Mouse (Mus musculus) frontal cortex, adult (tissue): ENCODE data around the gene Nxf1.
"Not testable (repeated sequence)": the region's sequence is repeated elsewhere in the genome, so short reads cannot be mapped to it uniquely, and the experiment has no call there.

Source experiments
- ATAC-seq: cut with Nextera tagmentation; 2 replicates; pipeline ENCODE4 v1.9.2; 2017; ENCODE audit warnings: mild to moderate bottlenecking, moderate library complexity, mixed read lengths; ENCODE audit not compliant: low TSS enrichment

The Nxf1 gene

GRCm38 (mm10) chr19:8724392-8724791 lies 32.5 kb upstream of the Nxf1 start:
- ATAC-seq, result no peak

DNA sequence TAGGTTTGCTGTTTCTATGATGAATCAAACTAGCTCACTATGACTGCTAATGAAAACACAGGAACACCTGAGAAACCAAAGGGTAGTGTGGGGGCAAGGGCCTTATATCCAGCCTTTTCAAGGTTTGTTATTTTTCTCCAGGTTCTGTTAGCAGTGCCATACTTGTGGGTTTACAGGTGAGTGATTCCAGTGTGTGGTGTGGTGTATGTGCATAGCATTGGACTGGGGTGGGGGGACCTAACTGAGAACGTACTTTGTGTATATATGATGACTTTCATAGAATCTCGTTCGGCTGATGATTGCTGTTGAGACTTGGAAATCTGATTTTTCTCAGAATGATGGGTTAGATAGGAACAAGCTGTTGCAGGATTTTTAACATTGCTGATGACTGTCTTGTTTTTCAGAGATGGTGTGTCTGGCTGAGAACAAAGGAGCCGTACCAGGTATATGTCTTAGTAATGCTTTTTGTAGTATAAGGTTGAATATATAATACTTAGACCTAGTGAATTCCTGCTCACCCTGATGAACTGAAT lies 31.7 kb upstream of the Nxf1 start:
- ATAC-seq, result no peak

- ATAC-seq, result no peak
Observed at GRCm38 (mm10) chr19:8726609-8727390, 30.1 kb upstream of the Nxf1 start.

GRCm38 (mm10) chr19:8727495-8728114 lies 29.3 kb upstream of the Nxf1 start:
- ATAC-seq, result no peak

GRCm38 (mm10) chr19:8728335-8729099 lies 28.4 kb upstream of the Nxf1 start:
- not testable (repeated sequence) for ATAC-seq

DNA sequence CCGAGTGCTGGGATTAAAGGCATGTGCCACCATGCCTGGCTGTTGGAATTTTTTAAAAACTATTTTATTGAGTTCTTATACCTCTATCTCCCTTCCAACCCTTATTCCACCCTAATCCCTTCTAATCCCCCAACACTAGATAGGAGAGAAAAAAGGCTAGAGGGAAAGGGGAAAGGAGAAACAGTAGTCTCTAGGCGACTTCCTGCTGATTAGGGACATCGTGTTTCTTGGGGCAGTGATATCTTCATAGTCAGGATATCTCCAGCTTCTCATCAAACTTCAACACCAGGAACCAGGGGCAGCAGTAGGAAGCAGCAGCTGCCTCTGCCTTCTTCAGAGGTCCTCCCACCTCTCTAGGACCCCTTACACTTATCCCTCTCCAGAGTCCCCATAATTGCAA lies 22.5 kb upstream of the Nxf1 start:
- no peak for ATAC-seq

GRCm38 (mm10) chr19:8735389-8736159 lies 21.3 kb upstream of the Nxf1 start, which contains the start of gene Wdr74:
Wdr74 (plus strand) TSS chr19:8735827.
- ATAC-seq, result peak; percentile 90

DNA sequence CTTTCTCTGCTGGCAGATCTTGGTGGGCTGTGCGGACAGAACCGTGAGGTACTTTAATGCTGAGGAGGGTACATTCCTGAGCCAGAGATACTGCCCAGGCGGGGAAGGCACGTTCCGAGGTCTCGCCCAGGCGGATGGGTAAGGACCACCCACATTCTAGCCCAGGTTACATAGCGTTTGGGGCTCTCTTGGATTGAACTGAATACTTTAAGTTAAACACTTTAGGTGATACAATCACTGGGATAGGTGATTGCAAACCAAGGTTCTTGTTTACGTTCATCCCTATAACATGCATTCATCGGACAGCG lies 20.8 kb upstream of the Nxf1 start:
- ATAC-seq, result no peak

GRCm38 (mm10) chr19:8738911-8739310 lies 18.0 kb upstream of the Nxf1 start:
- ATAC-seq, result no peak

GRCm38 (mm10) chr19:8739646-8740045 lies 17.2 kb upstream of the Nxf1 start:
- no peak for ATAC-seq

DNA sequence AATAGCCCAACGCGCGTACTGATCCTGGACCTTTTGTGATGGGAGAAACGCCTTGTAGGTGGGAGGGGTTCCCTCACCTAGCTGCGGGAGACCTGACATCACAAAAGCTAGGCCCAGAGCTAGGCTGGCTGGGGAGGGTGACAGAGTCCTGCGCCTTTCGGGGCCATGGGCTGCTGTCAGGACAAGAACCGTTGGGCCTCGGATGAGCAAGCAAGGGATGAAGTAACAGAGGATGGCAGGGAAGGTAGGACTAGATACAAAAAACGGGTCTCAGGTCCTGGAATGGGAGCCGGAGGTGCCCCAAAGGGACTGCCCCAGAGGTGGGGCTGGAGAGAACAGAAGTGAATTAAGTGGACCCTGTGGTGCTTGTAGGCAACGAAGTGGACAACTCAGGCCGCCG lies 16.3 kb upstream of the Nxf1 start, which contains the start of gene 1700092M07Rik:
Gene 1700092M07Rik, plus strand, starts transcription at position 116 of the 400 bp plus-strand sequence.
- no peak for ATAC-seq

DNA sequence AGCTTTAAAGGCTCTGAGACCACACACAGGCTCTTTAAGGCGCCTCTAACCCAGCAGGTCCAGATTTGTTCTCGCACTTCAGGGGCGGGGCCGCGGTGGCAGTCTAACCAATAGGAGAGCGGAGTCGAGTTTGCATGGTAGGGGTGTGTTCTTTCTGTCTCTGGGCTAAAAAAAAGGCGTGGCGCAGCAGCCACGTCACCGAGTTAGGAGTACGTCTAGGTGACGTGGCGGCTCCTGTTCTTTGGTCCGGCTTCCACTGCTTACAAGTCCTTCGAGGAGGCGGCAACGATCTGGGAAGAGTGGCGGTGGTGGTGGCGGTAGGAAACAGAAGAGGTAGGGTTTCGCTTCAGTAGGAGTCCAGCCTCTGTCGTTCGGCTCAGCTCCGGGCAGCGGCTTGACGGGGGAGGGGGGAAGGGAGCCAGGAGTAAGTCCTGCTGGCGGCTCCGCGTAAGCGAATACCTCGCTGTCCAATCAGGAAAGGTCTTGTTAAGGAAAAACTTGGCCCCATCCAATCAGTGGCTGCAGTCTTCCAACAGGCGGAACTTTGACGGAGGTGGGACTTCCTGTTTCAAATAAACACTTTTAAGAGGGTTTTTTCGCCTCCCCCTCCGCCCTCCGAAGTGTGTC lies 15.5 kb upstream of the Nxf1 start, which contains the start of gene Stx5a:
Gene Stx5a, plus strand, starts transcription at position 171 of the 627 bp plus-strand sequence.
- ATAC-seq, result peak; percentile 98

- no peak for ATAC-seq
Observed at GRCm38 (mm10) chr19:8742176-8742575, 14.7 kb upstream of the Nxf1 start.

DNA sequence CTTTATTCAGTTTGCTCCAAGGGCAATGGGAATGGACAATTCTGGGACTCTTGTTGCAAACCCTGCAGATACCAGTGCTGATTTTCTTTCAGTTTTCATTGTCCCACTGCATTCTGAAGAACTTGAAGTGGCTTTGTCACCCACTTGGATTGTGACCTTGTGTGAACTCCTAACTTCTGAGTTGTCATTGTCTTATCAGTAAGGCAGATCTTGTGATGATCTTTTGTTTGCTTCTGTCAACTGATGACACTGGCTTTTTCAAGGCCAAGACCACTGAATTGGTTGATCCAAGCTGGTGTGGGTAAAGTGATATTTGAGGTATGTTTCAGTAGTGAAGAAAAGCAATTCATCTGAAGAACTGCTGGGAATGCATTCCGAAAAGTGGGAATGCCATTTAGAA lies 11.5 kb upstream of the Nxf1 start:
- ATAC-seq, result no peak

- ATAC-seq, result no peak
Observed at GRCm38 (mm10) chr19:8747368-8747767, 9.5 kb upstream of the Nxf1 start.

- no peak for ATAC-seq
Observed at GRCm38 (mm10) chr19:8755652-8756051, 1.2 kb upstream of the Nxf1 start.

DNA sequence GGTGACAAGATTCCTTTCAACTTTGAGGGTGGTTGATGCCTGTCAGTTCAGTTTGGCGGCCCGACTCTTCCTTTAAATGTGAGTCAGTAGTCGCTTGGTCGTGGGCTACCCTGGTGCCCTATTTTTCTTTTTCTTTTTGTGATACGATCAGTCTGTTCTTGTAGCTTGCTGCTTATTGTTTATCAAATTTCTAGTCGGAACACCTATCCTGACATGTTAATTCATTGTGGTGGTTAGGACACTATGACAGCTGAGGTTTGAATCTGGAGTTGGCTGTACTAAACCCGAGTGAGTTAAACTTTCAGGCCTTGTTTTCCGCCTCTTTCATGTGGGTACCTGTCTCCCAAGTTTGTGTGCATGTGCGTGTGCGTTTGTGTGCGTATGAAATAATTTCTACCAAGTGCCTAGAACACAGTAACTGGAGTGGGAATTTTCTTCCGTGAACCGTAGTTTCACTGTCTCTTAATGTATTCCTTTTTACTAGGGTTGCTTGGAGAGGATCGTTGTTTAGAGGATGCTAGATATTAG lies 662 bp downstream of the Nxf1 start:
- no peak for ATAC-seq

DNA sequence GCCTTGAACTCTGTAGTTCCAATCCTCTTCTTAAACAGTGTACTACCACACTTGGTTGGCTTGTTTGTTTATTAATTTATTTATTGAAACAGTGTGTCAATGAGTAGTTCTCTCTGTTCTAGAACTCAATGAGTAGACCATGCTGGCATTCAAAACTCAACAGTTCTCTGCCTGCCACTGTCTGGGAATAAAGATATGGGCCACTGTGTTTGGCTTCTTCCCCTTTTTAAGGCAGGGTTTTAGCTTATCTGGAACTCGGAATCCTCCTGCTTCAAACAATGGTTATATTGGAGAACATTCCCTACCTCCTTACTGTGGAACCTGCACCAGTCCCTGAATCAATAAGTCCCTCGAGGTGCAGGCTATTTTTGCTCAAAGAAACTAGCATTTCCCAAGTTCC lies 2.0 kb downstream of the Nxf1 start:
- no peak for ATAC-seq

DNA sequence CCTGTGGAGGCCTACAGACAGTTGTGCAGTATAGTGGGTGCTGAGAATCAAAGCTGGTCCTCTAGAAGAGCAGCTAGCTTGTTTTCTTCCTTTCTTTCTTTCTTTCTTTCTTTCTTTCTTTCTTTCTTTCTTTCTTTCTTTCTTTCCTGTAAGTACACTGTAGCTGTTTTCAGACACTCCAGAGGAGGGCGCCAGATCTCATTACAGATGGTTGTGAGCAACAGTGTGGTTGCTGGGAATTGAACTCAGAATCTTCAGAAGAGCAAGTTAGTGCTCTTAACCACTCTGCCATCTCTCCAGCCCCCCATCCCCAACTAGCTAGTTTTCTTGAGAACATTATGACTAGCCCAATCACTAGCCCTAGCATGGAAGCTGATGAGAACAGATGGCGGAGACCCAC lies 3.9 kb downstream of the Nxf1 start:
- ATAC-seq, result no peak

DNA sequence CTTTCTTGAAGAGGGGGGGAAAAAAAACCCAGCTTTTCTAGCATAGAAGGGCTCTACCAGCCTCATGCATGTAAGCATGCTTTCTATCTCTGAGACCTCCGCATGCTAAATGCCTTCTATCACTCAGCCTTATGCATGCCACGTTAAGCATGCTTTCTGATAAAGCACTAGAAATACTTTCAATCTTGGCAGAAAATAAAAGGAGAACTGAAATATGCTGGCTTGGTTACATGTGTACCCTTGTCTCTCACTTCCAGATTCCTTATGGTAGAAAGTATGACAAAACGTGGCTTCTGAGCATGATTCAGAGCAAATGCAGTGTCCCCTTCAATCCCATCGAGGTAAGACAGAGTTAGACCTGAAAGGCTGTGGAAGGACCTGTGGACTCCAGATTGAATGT lies 6.4 kb downstream of the Nxf1 start:
- no peak for ATAC-seq

DNA sequence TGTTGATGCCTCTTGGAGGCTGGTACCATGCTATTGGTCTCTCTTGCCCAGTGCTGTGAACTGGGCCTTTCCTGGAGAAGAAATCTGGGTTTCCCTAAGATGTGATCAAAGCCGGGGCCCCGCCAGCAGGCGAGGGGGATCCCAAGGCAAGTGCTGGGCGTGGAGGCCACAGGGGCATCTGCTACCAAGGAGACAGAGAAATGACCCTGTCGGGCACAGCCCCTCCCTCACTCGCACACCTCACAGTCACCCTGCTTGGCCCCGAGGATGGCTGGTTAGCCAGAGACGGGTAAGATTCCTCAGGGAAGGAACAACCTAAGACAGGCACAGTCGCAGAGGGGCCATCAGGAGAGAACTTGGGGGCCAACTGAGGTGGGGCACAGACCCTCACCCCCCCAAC lies 8.7 kb downstream of the Nxf1 start:
- ATAC-seq, result no peak
